Mouse (Mus musculus): ENCODE measurements at regions not wholly inside any gene's neighbourhood (a gene's known extent, or its start where the extent isn't known, plus 50 kb on each side); places are given as distances from the start of the nearest gene placed in this dataset.

DNA sequence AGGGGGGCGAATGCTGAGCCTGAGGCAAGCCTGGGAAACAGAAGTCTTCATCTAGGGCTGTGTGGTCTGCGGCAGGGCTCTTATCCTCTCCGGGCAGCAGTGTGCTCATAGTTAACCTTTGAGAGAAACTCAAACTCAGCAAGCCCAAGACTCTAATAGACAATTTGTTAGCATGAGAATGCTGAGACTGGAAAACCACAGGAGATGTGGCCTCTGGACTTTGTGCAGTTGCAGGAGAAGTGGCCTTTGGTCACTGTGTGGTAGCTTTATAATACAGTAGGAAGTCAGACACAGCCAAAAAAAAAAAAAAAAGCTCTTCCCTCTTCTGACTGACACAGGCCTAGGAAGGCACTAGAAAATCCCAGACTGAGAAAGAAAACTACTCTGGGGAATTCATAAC, 228.2 kb downstream of the Pdcd6ip start:
- H3K4me3 ChIP-seq (replicated peaks; ENCODE audit: low read length), result no peak overlapping the region
- TF ChIP-seq CTCF (conservative IDR thresholded peaks at IDR 0.05; ENCODE audit: low read length) (no peak), NANOG (IDR thresholded peaks at IDR 0.05; ENCODE audit: borderline replicate concordance, low read length) (no peak), POU5F1 (IDR thresholded peaks at IDR 0.05; ENCODE audit: borderline replicate concordance, low read length) (no peak)

DNA sequence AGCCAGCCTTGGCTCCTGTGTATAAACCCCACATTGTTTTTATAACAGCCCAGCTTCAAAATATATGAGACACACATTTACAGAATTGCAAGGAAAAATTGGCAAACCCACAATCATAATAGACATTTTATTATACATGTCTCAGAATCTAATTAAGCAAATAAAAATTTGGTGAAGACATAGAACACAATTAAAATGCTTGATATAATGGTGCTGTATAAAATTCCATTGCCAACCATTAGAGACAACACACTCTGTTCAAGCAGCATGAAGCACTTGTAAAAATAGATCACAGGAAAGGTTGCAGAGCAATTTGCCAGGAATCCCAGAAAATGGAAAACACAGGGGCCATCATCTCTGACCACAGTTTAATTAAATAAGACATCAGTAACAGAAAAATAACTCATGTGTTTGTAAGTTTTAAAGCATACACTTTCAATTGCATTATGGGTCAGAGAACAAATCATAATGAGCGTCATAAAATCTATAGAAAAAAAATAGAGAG, 229.2 kb downstream of the Pdcd6ip start:
- Histone ChIP-seq H3K36me3 (ENCODE audit: insufficient read depth, low read length) (no peaks in the 10 kb centered on the region), H3K4me3 (replicated peaks; ENCODE audit: low read length) (no peak overlapping the region), H3K9me3 (ENCODE audit: low read length) (peaks cover 21% of the 10 kb centered on the region), H3K27me3 (ENCODE audit: insufficient read depth, low read length) (no peaks in the 10 kb centered on the region), H3K4me1 (replicated peaks; ENCODE audit: low read depth, low read length) (no peaks in the 10 kb centered on the region)
- TF ChIP-seq NANOG (IDR thresholded peaks at IDR 0.05; ENCODE audit: borderline replicate concordance, low read length) (no peak), CTCF (conservative IDR thresholded peaks at IDR 0.05; ENCODE audit: low read length) (no peak), POU5F1 (IDR thresholded peaks at IDR 0.05; ENCODE audit: borderline replicate concordance, low read length) (no peak)

More for the DNA sequence above, 228.2 kb downstream of the Pdcd6ip start:
- Histone ChIP-seq H3K9me3 (ENCODE audit: low read length) (peaks cover 21% of the 10 kb centered on the region), H3K4me1 (replicated peaks; ENCODE audit: low read depth, low read length) (no peaks in the 10 kb centered on the region), H3K27me3 (ENCODE audit: insufficient read depth, low read length) (no peaks in the 10 kb centered on the region), H3K36me3 (ENCODE audit: insufficient read depth, low read length) (no peaks in the 10 kb centered on the region)

DNA sequence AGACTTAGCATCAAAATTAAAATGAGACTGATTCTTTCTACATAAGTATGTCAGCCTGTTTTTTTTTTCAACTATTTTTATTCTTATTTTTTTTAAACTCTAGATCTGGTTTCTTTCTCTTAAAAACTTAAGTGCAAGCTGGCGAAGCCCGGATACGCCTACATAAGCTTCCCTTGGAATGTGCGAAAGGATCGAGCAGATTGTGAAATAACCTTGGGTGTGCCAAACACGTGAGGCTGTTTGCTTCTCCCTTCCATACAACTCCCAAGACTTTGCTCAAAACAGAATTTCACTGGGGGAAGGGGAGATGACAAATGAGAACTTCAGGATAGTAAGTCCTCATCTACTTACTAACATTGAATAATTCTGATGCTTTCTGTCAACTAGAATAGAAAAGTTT, 236.3 kb downstream of the Pdcd6ip start:
- Histone ChIP-seq H3K36me3 (ENCODE audit: insufficient read depth, low read length) (no peaks in the 10 kb centered on the region), H3K9me3 (ENCODE audit: low read length) (peaks cover 3% of the 10 kb centered on the region), H3K4me3 (replicated peaks; ENCODE audit: low read length) (no peak overlapping the region), H3K4me1 (replicated peaks; ENCODE audit: low read depth, low read length) (no peaks in the 10 kb centered on the region), H3K27me3 (ENCODE audit: insufficient read depth, low read length) (no peaks in the 10 kb centered on the region)
- no peak for TF ChIP-seq POU5F1 (IDR thresholded peaks at IDR 0.05; ENCODE audit: borderline replicate concordance, low read length)

- peaks cover 24% of the 10 kb centered on the region for H3K9me3 ChIP-seq (ENCODE audit: low read length)
- no peak for TF ChIP-seq CTCF (conservative IDR thresholded peaks at IDR 0.05; ENCODE audit: low read length)
- no peak for TF ChIP-seq POU5F1 (IDR thresholded peaks at IDR 0.05; ENCODE audit: borderline replicate concordance, low read length)
- no peak for TF ChIP-seq NANOG (IDR thresholded peaks at IDR 0.05; ENCODE audit: borderline replicate concordance, low read length)
- peaks cover 51% of the 10 kb centered on the region for H3K4me1 ChIP-seq (replicated peaks; ENCODE audit: low read depth, low read length)
- H3K4me3 ChIP-seq (replicated peaks; ENCODE audit: low read length), result no peak overlapping the region
- no peaks in the 10 kb centered on the region for H3K27me3 ChIP-seq (ENCODE audit: insufficient read depth, low read length)
- H3K36me3 ChIP-seq (ENCODE audit: insufficient read depth, low read length), result no peaks in the 10 kb centered on the region; the same call in 1 of the 2 replicates
Measured at GRCm38 (mm10) chr9:113462888-113463287, 245.2 kb downstream of the Pdcd6ip start.

- H3K27me3 ChIP-seq (ENCODE audit: insufficient read depth, low read length), result no peaks in the 10 kb centered on the region
- H3K4me1 ChIP-seq (replicated peaks; ENCODE audit: low read depth, low read length), result peaks cover 56% of the 10 kb centered on the region
- TF ChIP-seq CTCF (conservative IDR thresholded peaks at IDR 0.05; ENCODE audit: low read length) (no peak), POU5F1 (IDR thresholded peaks at IDR 0.05; ENCODE audit: borderline replicate concordance, low read length) (no peak), NANOG (IDR thresholded peaks at IDR 0.05; ENCODE audit: borderline replicate concordance, low read length) (no peak)
- no peaks in the 10 kb centered on the region; the same call in 1 of the 2 replicates for H3K36me3 ChIP-seq (ENCODE audit: insufficient read depth, low read length)
- no peak overlapping the region for H3K4me3 ChIP-seq (replicated peaks; ENCODE audit: low read length)
- peaks cover 24% of the 10 kb centered on the region for H3K9me3 ChIP-seq (ENCODE audit: low read length)
Measured at GRCm38 (mm10) chr9:113462267-113462887, 245.7 kb downstream of the Pdcd6ip start.

GRCm38 (mm10) chr9:113459885-113460284, 248.2 kb downstream of the Pdcd6ip start:
- peaks cover 26% of the 10 kb centered on the region for H3K9me3 ChIP-seq (ENCODE audit: low read length)
- TF ChIP-seq POU5F1 (IDR thresholded peaks at IDR 0.05; ENCODE audit: borderline replicate concordance, low read length), result no peak
- no peak for TF ChIP-seq CTCF (conservative IDR thresholded peaks at IDR 0.05; ENCODE audit: low read length)
- no peak for TF ChIP-seq NANOG (IDR thresholded peaks at IDR 0.05; ENCODE audit: borderline replicate concordance, low read length)
- H3K4me1 ChIP-seq (replicated peaks; ENCODE audit: low read depth, low read length), result peaks cover 79% of the 10 kb centered on the region
- H3K36me3 ChIP-seq (ENCODE audit: insufficient read depth, low read length), result no peaks in the 10 kb centered on the region; the same call in 1 of the 2 replicates
- H3K27me3 ChIP-seq (ENCODE audit: insufficient read depth, low read length), result no peaks in the 10 kb centered on the region
- no peak overlapping the region for H3K4me3 ChIP-seq (replicated peaks; ENCODE audit: low read length)

- H3K9me3 ChIP-seq (ENCODE audit: low read length), result peaks cover 26% of the 10 kb centered on the region
- no peaks in the 10 kb centered on the region; the same call in 1 of the 2 replicates for H3K36me3 ChIP-seq (ENCODE audit: insufficient read depth, low read length)
- peak overlapping the region; percentile 30 for H3K4me3 ChIP-seq (replicated peaks; ENCODE audit: low read length)
- TF ChIP-seq NANOG (IDR thresholded peaks at IDR 0.05; ENCODE audit: borderline replicate concordance, low read length) (peak; percentile 65; the same call in 1 of the 2 replicates), POU5F1 (IDR thresholded peaks at IDR 0.05; ENCODE audit: borderline replicate concordance, low read length) (no peak)
- H3K27me3 ChIP-seq (ENCODE audit: insufficient read depth, low read length), result no peaks in the 10 kb centered on the region
- peaks cover 78% of the 10 kb centered on the region for H3K4me1 ChIP-seq (replicated peaks; ENCODE audit: low read depth, low read length)
Measured at GRCm38 (mm10) chr9:113459221-113459620, 248.8 kb downstream of the Pdcd6ip start.

GRCm38 (mm10) chr9:113458741-113459154, 249.3 kb downstream of the Pdcd6ip start:
- Histone ChIP-seq H3K4me1 (replicated peaks; ENCODE audit: low read depth, low read length) (peaks cover 78% of the 10 kb centered on the region), H3K9me3 (ENCODE audit: low read length) (peaks cover 26% of the 10 kb centered on the region), H3K36me3 (ENCODE audit: insufficient read depth, low read length) (no peaks in the 10 kb centered on the region; the same call in 1 of the 2 replicates), H3K27me3 (ENCODE audit: insufficient read depth, low read length) (no peaks in the 10 kb centered on the region), H3K4me3 (replicated peaks; ENCODE audit: low read length) (peak overlapping the region; percentile 30)
- TF ChIP-seq CTCF (conservative IDR thresholded peaks at IDR 0.05; ENCODE audit: low read length), result no peak
- peak; percentile 93 for TF ChIP-seq NANOG (IDR thresholded peaks at IDR 0.05; ENCODE audit: borderline replicate concordance, low read length)
- TF ChIP-seq POU5F1 (IDR thresholded peaks at IDR 0.05; ENCODE audit: borderline replicate concordance, low read length), result no peak

Data from E14TG2a.4 (cell line).